Mouse (Mus musculus): Measurements from ENCODE around the gene Hist1h2bm. TPM values are rescaled to one million over a fixed set of nuclear protein-coding genes. Genes with fewer than 3 reads are reported as not detected.
A peak's percentile ranks its signal among the peaks of the same experiment; 100 is the strongest.
"Not testable (repeated sequence)": the region's sequence is repeated elsewhere in the genome, so short reads cannot be mapped to it uniquely, and the experiment has no call there.

Gene Hist1h2bm
- polyA plus RNA-seq, 1 experiment = 0.38 TPM

- Histone ChIP-seq H3K4me1 (ENCODE audit: control insufficient read depth, insufficient read depth, low read length) (peaks cover 10% of the 10 kb centered on the region; the same call in 1 of the 2 replicates), H3K4me3 (ENCODE audit: insufficient read depth, low read depth, low read length) (no peak overlapping the region), H3K27me3 (replicated peaks; ENCODE audit: control insufficient read depth, insufficient read depth, low read length) (no peaks in the 10 kb centered on the region), H3K36me3 (ENCODE audit: control insufficient read depth, insufficient read depth, low read length) (no peaks in the 10 kb centered on the region), H3K27ac (ENCODE audit: insufficient read depth, low read depth, low read length) (no peak overlapping the region)
- DNase-seq = peak; percentile 75
- TF ChIP-seq POLR2A (IDR thresholded peaks at IDR 0.05; ENCODE audit: low read depth, low read length) (no peak), CTCF (conservative IDR thresholded peaks at IDR 0.05; ENCODE audit: insufficient read depth, insufficient read length, low read depth, low read length) (peak; percentile 28; the same call in 1 of the 2 replicates)
- WGBS = 0% methylated on average over 7 of the region's 7 CpGs
These were observed 7.1 kb upstream of the Hist1h2bm start for GRCm38 (mm10) chr13:21714725-21715124.

GRCm38 (mm10) chr13:21715131-21715863 is 6.5 kb upstream of the Hist1h2bm start:
- no peak for DNase-seq
- no peaks in the 10 kb centered on the region for H3K27me3 ChIP-seq (replicated peaks; ENCODE audit: control insufficient read depth, insufficient read depth, low read length)
- peaks cover 10% of the 10 kb centered on the region; the same call in 1 of the 2 replicates for H3K4me1 ChIP-seq (ENCODE audit: control insufficient read depth, insufficient read depth, low read length)
- under 1% methylated on average over 22 of the region's 22 CpGs for WGBS
- no peak overlapping the region for H3K27ac ChIP-seq (ENCODE audit: insufficient read depth, low read depth, low read length)
- TF ChIP-seq POLR2A (IDR thresholded peaks at IDR 0.05; ENCODE audit: low read depth, low read length) = no peak
- TF ChIP-seq CTCF (conservative IDR thresholded peaks at IDR 0.05; ENCODE audit: insufficient read depth, insufficient read length, low read depth, low read length) = no peak
- H3K4me3 ChIP-seq (ENCODE audit: insufficient read depth, low read depth, low read length) = no peak overlapping the region
- no peaks in the 10 kb centered on the region for H3K36me3 ChIP-seq (ENCODE audit: control insufficient read depth, insufficient read depth, low read length)

GRCm38 (mm10) chr13:21715864-21716539 is 5.8 kb upstream of the Hist1h2bm start, which contains the start of the genes Hist1h2bl and Hist1h2ai:
Gene Hist1h2bl (minus strand): TSS chr13:21716143.
Gene Hist1h2ai (plus strand): TSS chr13:21716422.
- not testable (repeated sequence) for H3K36me3 ChIP-seq (ENCODE audit: control insufficient read depth, insufficient read depth, low read length); H3K27me3 ChIP-seq (replicated peaks; ENCODE audit: control insufficient read depth, insufficient read depth, low read length)
- peak within 1 kb of the TSS; percentile 72; the same call in 1 of the 2 replicates for H3K27ac ChIP-seq (ENCODE audit: insufficient read depth, low read depth, low read length)
- peak; percentile 90 for DNase-seq
- TF ChIP-seq POLR2A (IDR thresholded peaks at IDR 0.05; ENCODE audit: low read depth, low read length) = peak; percentile 14
- WGBS = under 1% methylated on average over 35 of the region's 50 CpGs
- H3K4me1 ChIP-seq (ENCODE audit: control insufficient read depth, insufficient read depth, low read length) = peaks cover 10% of the 10 kb centered on the region; the same call in 1 of the 2 replicates
- H3K4me3 ChIP-seq (ENCODE audit: insufficient read depth, low read depth, low read length) = peak within 1 kb of the TSS; percentile 63

GRCm38 (mm10) chr13:21716540-21717391 is 5.1 kb upstream of the Hist1h2bm start:
- WGBS = 1% methylated on average over 15 of the region's 38 CpGs

GRCm38 (mm10) chr13:21717397-21718357 is 4.2 kb upstream of the Hist1h2bm start, which contains the start of gene Hist1h3h:
Gene Hist1h3h (plus strand): TSS chr13:21717659.
- Histone ChIP-seq H3K4me1 (ENCODE audit: control insufficient read depth, insufficient read depth, low read length) (peaks cover 10% of the 10 kb centered on the region), H3K4me3 (ENCODE audit: insufficient read depth, low read depth, low read length) (peak within 1 kb of the TSS; percentile 43)
- H3K27ac ChIP-seq (ENCODE audit: insufficient read depth, low read depth, low read length); H3K27me3 ChIP-seq (replicated peaks; ENCODE audit: control insufficient read depth, insufficient read depth, low read length); H3K36me3 ChIP-seq (ENCODE audit: control insufficient read depth, insufficient read depth, low read length): not testable (repeated sequence)
- WGBS = 9% methylated on average over 32 of the region's 56 CpGs
- DNase-seq = peak; percentile 81

More at GRCm38 (mm10) chr13:21716540-21717391, 5.1 kb upstream of the Hist1h2bm start:
- H3K27me3 ChIP-seq (replicated peaks; ENCODE audit: control insufficient read depth, insufficient read depth, low read length); H3K36me3 ChIP-seq (ENCODE audit: control insufficient read depth, insufficient read depth, low read length); H3K27ac ChIP-seq (ENCODE audit: insufficient read depth, low read depth, low read length): not testable (repeated sequence)
- H3K4me1 ChIP-seq (ENCODE audit: control insufficient read depth, insufficient read depth, low read length) = peaks cover 10% of the 10 kb centered on the region; the same call in 1 of the 2 replicates
- DNase-seq = peak; percentile 18
- H3K4me3 ChIP-seq (ENCODE audit: insufficient read depth, low read depth, low read length) = peak overlapping the region; percentile 63

GRCm38 (mm10) chr13:21718381-21719080 is 3.3 kb upstream of the Hist1h2bm start:
- WGBS = 89% methylated on average over 4 of the region's 4 CpGs
- Histone ChIP-seq H3K36me3 (ENCODE audit: control insufficient read depth, insufficient read depth, low read length) (no peaks in the 10 kb centered on the region), H3K4me3 (ENCODE audit: insufficient read depth, low read depth, low read length) (no peak overlapping the region), H3K27ac (ENCODE audit: insufficient read depth, low read depth, low read length) (no peak overlapping the region), H3K4me1 (ENCODE audit: control insufficient read depth, insufficient read depth, low read length) (peaks cover 10% of the 10 kb centered on the region), H3K27me3 (replicated peaks; ENCODE audit: control insufficient read depth, insufficient read depth, low read length) (peaks cover 1% of the 10 kb centered on the region; the same call in 1 of the 2 replicates)
- no peak for TF ChIP-seq POLR2A (IDR thresholded peaks at IDR 0.05; ENCODE audit: low read depth, low read length)
- TF ChIP-seq CTCF (conservative IDR thresholded peaks at IDR 0.05; ENCODE audit: insufficient read depth, insufficient read length, low read depth, low read length) = no peak
- DNase-seq = no peak

GRCm38 (mm10) chr13:21721107-21721756 is 612 bp upstream of the Hist1h2bm start:
- not testable (repeated sequence) for DNase-seq; H3K27me3 ChIP-seq (replicated peaks; ENCODE audit: control insufficient read depth, insufficient read depth, low read length); H3K4me1 ChIP-seq (ENCODE audit: control insufficient read depth, insufficient read depth, low read length); H3K36me3 ChIP-seq (ENCODE audit: control insufficient read depth, insufficient read depth, low read length); H3K27ac ChIP-seq (ENCODE audit: insufficient read depth, low read depth, low read length)
- peak overlapping the region; percentile 58 for H3K4me3 ChIP-seq (ENCODE audit: insufficient read depth, low read depth, low read length)
- 3% methylated on average over 26 of the region's 44 CpGs for WGBS

Data from kidney, adult 2 months (tissue).